Mouse (Mus musculus): ENCODE data around the gene Fam213b. TPM values are rescaled to one million over a fixed set of nuclear protein-coding genes. Genes with fewer than 3 reads are reported as not detected.

The Fam213b gene
- polyA plus RNA-seq, 1 experiment from 2014 or later: 56.1 TPM

DNA sequence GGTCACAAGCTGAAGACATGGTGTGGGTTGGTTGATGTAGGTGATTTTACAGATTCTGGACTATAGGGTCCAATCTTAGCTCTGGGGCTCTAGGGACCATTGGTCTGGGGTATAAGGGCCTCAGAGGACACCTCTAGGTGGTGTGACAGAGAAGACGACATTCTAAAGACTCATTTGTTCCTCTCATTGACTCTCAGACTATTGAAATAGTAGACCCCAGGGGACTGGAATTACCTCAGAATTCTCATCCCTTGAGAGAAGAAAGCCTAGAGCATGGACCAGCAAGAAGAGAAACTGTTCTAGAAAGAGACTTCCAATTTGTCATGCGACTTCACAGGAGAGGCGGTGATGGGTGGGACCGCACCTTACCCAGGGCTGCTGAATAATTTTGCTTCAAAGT, 15.3 kb upstream of the Fam213b start:
- ATAC-seq (replicated peaks): no peak
- Histone ChIP-seq H3K9ac (no peak overlapping the region), H3K27ac (no peak overlapping the region), H3K4me1 (no peaks in the 10 kb centered on the region), H3K4me2 (no peak overlapping the region), H3K9me3 (no peaks in the 10 kb centered on the region), H3K4me3 (no peak overlapping the region), H3K36me3 (replicated peaks) (no peaks in the 10 kb centered on the region), H3K27me3 (replicated peaks) (no peaks in the 10 kb centered on the region)
- WGBS: 89% methylated on average over 4 of the region's 4 CpGs

GRCm38 (mm10) chr4:154913845-154914244, 14.9 kb upstream of the Fam213b start:
- Histone ChIP-seq H3K27me3 (replicated peaks) (no peaks in the 10 kb centered on the region), H3K4me3 (no peak overlapping the region), H3K36me3 (replicated peaks) (no peaks in the 10 kb centered on the region), H3K4me2 (no peak overlapping the region), H3K9ac (no peak overlapping the region), H3K27ac (no peak overlapping the region), H3K9me3 (no peaks in the 10 kb centered on the region), H3K4me1 (no peaks in the 10 kb centered on the region)
- no peak for ATAC-seq (replicated peaks)
- 92% methylated on average over 3 of the region's 3 CpGs for WGBS

DNA sequence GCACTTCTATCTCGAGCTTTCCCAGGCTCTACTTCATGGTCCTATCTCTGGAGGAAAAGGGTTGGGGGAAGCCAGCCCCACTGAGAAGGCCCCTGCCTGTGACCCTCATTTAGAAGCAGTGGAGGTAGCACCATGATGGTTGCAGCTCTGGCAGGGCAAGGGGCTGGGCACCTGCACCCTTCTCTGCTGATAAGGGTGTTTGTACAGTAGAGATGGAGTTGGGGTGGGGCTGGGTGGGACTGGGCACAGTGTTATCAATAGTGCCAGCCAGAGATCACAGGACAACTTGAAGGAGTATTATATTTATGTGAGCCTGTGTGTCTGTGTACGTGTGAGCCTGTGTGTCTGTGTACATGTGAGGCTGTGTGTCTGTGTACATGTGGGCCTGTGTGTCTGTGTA, 12.7 kb upstream of the Fam213b start:
- Histone ChIP-seq H3K4me3 (no peak overlapping the region), H3K27ac (no peak overlapping the region), H3K4me1 (peaks cover 4% of the 10 kb centered on the region), H3K27me3 (replicated peaks) (no peaks in the 10 kb centered on the region), H3K4me2 (no peak overlapping the region), H3K9me3 (no peaks in the 10 kb centered on the region), H3K36me3 (replicated peaks) (no peaks in the 10 kb centered on the region), H3K9ac (no peak overlapping the region)
- ATAC-seq (replicated peaks): no peak
- 75% methylated on average over 2 of the region's 2 CpGs for WGBS

DNA sequence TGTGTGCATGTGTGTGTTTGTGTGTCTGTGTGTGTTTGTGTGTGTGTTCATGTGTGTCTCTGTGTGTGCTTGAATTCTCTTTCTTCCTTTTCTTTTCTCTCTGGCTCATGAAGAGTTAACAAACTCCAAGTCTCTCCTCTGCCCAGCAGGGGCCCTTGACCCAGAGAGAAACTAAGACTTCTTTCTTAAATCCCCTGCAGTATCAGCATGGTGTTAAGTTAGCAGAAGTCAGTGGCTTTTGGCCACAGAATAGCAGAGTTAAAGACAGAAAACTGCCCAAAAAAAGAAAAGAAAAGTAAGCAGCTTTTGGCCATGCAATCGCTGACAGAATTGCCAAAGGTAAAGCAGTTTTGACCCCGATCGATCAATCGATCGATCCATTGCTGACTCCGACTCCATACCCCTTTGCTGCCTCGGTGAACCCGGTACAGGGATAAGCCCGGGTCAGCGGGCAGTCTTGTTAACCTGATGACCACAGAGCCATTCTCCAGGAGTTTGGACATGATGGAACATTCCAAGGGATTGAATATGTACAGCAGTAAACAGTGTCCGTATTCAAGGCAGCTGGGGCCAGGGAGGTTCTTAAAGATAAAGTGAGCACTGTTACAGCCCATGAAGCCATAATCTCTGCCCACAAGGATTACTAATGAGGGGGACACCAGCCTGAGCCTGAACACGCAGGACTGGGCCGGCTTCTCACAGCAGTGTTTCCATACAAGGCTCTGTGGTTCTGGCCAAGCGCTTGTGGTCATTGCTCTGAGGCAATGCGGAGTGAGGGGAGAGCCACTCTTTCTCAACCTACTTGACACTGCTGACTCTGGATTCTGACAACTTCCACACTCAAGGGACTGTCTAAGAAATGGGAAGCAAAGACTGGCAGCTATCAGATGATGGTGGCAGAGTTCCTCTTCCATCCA, 11.9 kb upstream of the Fam213b start:
- no peaks in the 10 kb centered on the region for H3K27me3 ChIP-seq (replicated peaks)
- no peaks in the 10 kb centered on the region for H3K9me3 ChIP-seq
- no peak overlapping the region for H3K4me2 ChIP-seq
- no peak for ATAC-seq (replicated peaks)
- no peak overlapping the region for H3K9ac ChIP-seq
- H3K4me3 ChIP-seq: no peak overlapping the region
- WGBS: 15% methylated on average over 15 of the region's 15 CpGs
- H3K4me1 ChIP-seq: peaks cover 4% of the 10 kb centered on the region
- H3K36me3 ChIP-seq (replicated peaks): no peaks in the 10 kb centered on the region
- H3K27ac ChIP-seq: no peak overlapping the region

- Histone ChIP-seq H3K9ac (no peak overlapping the region), H3K4me2 (no peak overlapping the region), H3K27me3 (replicated peaks) (no peaks in the 10 kb centered on the region), H3K36me3 (replicated peaks) (no peaks in the 10 kb centered on the region), H3K4me3 (no peak overlapping the region), H3K9me3 (no peaks in the 10 kb centered on the region), H3K27ac (no peak overlapping the region), H3K4me1 (peaks cover 10% of the 10 kb centered on the region)
- no peak for ATAC-seq (replicated peaks)
- WGBS: 91% methylated on average over 5 of the region's 5 CpGs
Observed at GRCm38 (mm10) chr4:154908490-154908889, 9.6 kb upstream of the Fam213b start.

DNA sequence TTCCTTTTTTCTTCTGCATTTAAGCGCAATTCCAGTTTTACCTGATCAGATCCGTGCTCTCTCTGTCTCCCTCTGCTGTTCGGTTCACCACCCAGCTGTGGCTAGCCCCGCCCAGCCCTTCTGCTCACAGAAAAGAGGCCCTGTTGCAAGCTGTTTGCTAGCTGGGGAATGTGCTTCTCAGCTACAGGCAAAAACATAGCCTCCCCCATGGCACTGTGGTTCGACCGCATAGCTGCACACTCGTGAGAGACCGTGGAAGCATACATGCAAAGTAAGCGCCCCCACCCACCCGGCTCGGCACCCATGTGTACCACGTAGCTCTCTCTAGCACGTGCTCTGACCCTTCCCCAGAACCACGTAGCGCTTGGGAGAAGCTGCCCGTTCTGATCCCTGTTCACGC, 8.9 kb upstream of the Fam213b start:
- H3K36me3 ChIP-seq (replicated peaks): no peaks in the 10 kb centered on the region
- H3K4me2 ChIP-seq: peak overlapping the region; percentile 7; the same call in 1 of the 2 replicates
- 44% methylated on average over 17 of the region's 17 CpGs for WGBS
- no peaks in the 10 kb centered on the region for H3K27me3 ChIP-seq (replicated peaks)
- no peak overlapping the region for H3K9ac ChIP-seq
- ATAC-seq (replicated peaks): 0 out of 2 replicates have a peak, but pooled peaks have one; percentile 60
- H3K27ac ChIP-seq: no peak overlapping the region
- H3K4me3 ChIP-seq: no peak overlapping the region
- peaks cover 10% of the 10 kb centered on the region for H3K4me1 ChIP-seq
- no peaks in the 10 kb centered on the region for H3K9me3 ChIP-seq

GRCm38 (mm10) chr4:154904185-154905071, 5.5 kb upstream of the Fam213b start:
- Histone ChIP-seq H3K4me3 (peak overlapping the region; percentile 37), H3K9ac (peak overlapping the region; percentile 18; the same call in 1 of the 2 replicates), H3K27ac (no peak overlapping the region), H3K4me1 (peaks cover 10% of the 10 kb centered on the region), H3K9me3 (no peaks in the 10 kb centered on the region), H3K27me3 (replicated peaks) (no peaks in the 10 kb centered on the region), H3K36me3 (replicated peaks) (no peaks in the 10 kb centered on the region), H3K4me2 (peak overlapping the region; percentile 71)
- WGBS: 4% methylated on average over 16 of the region's 16 CpGs
- ATAC-seq (replicated peaks): peak; percentile 95

DNA sequence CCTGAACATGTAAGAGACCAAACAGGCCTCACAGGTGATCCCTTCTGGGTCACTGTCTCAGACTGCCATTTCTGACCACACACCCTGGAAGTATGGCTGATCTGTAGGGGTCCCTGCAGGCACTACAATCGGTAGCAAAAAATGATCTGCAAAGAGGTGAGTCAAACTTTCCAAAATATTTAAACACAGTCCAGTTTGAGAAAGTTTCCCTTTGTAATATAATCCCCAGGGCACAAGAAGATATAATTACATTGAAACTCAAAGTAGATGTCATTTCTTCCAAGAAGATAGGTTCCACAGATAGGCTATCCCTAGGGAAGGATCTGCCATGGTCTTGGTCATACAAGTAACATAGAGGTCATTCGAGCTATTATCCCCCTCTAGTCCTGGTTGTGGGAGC, 3.4 kb upstream of the Fam213b start:
- Histone ChIP-seq H3K27me3 (replicated peaks) (no peaks in the 10 kb centered on the region), H3K4me2 (no peak overlapping the region), H3K4me3 (no peak overlapping the region), H3K36me3 (replicated peaks) (no peaks in the 10 kb centered on the region), H3K4me1 (peaks cover 18% of the 10 kb centered on the region), H3K27ac (no peak overlapping the region), H3K9me3 (no peaks in the 10 kb centered on the region), H3K9ac (no peak overlapping the region)
- 94% methylated on average over 2 of the region's 2 CpGs for WGBS
- ATAC-seq (replicated peaks): no peak

DNA sequence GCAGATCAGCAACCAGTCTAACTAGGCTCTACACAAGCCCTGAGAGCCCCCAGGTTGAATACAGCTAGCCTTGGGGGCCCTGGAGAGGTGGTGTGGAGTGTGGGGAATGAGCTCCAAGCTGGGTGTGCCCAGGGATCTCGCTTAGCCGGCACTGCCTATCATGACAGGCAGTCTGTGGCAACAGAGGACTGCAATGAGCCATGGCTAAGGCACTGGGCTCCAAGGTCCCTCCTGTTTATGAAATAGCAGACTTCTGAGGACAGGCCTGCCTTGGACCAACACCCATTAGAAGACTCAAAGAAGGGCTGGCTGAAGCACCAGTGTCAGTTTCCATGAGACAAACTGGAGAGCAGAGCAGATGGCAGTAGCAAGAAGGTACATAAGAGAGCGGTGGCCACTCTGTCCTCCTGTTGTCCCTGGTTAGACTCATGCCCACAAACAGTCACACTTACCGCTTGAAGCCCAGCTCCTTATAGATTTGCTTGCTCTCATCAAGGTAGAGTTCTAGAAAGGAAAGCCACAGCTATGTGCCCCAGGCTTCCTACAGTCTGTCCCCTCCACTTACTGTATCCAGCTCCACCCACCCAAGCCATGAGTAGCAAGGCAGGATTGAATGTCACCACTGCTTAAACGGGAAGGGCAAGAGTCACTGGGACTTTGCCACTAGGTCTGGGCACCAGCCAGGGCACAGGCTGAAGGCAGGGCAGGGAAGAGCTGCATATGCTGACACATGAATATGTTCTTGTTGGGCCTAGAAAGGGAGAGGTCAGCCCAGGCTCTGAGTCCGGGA, 1.1 kb downstream of the Fam213b start:
- no peaks in the 10 kb centered on the region for H3K36me3 ChIP-seq (replicated peaks)
- ATAC-seq (replicated peaks): 0 out of 2 replicates have a peak, but pooled peaks have one; percentile 1
- H3K9ac ChIP-seq: peak overlapping the region; percentile 59
- H3K4me1 ChIP-seq: peaks cover 20% of the 10 kb centered on the region
- peak overlapping the region; percentile 61 for H3K4me3 ChIP-seq
- peak overlapping the region; percentile 74 for H3K27ac ChIP-seq
- peak overlapping the region; percentile 97 for H3K4me2 ChIP-seq
- no peaks in the 10 kb centered on the region for H3K9me3 ChIP-seq
- H3K27me3 ChIP-seq (replicated peaks): no peaks in the 10 kb centered on the region
- 67% methylated on average over 6 of the region's 6 CpGs for WGBS

DNA sequence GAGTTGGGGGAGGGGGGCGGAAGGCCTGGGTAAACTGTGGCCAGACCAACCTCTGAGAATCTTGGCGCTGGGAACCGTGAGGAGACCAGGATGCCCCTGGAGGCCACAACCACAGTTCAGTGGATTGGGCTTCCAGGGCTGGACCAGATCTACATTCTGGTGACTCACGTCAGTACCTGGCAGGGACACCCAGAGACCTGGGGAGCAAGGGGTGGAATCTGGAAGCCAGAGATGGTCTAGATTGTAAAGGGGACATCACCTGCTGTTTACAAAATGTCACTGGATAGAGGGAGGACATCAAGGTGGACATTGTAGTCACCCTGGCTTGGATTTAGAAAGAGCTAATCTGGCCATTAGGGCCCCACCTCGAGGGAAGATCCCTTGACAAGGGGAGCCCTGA, 3.4 kb downstream of the Fam213b start:
- 87% methylated on average over 5 of the region's 5 CpGs for WGBS
- Histone ChIP-seq H3K4me3 (no peak overlapping the region), H3K27me3 (replicated peaks) (no peaks in the 10 kb centered on the region), H3K4me1 (peaks cover 20% of the 10 kb centered on the region), H3K4me2 (no peak overlapping the region), H3K9ac (no peak overlapping the region), H3K27ac (no peak overlapping the region), H3K36me3 (replicated peaks) (no peaks in the 10 kb centered on the region), H3K9me3 (no peaks in the 10 kb centered on the region)
- ATAC-seq (replicated peaks): no peak

DNA sequence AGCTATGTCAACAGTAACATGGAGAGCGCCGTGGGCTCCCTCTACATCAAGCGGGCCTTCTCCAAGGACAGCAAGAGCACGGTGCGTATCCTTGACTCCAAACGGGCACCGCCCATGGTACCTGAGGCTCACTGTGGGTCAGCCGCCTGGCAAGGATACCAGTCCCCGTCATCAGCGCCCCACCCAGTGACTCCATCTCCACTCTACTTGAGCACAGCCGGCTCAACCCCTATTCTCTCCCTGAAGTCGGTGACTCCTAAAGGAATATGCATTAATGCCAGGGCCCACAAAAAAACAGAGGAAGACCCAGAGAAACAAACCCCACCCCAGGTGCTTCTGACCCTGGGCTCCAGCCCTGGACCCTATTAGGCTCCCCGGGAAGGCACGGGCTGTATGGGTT, 8.0 kb downstream of the Fam213b start:
- Histone ChIP-seq H3K4me1 (no peaks in the 10 kb centered on the region), H3K27ac (no peak overlapping the region), H3K9me3 (no peaks in the 10 kb centered on the region), H3K27me3 (replicated peaks) (no peaks in the 10 kb centered on the region), H3K9ac (no peak overlapping the region), H3K4me2 (no peak overlapping the region), H3K36me3 (replicated peaks) (no peaks in the 10 kb centered on the region), H3K4me3 (no peak overlapping the region)
- no peak for ATAC-seq (replicated peaks)
- 91% methylated on average over 14 of the region's 14 CpGs for WGBS

Measured in midbrain, embryonic 15.5 days (tissue).